Mouse (Mus musculus) limb, embryonic 12.5 days (tissue): Measurements from ENCODE around the gene Nrn1. TPM values are rescaled to one million over a fixed set of nuclear protein-coding genes. Genes with fewer than 3 reads are reported as not detected.

Source experiments
- ATAC-seq: fragments of 200-750 bp; cut with Nextera tagmentation; 2 replicates; pipeline ENCODE4 v1.8.0; 2017; ENCODE audit warnings: low read depth, moderate TSS enrichment; ENCODE audit not compliant: insufficient number of reproducible peaks, insufficient read depth, low FRiP score, low TSS enrichment
- H3K27ac ChIP-seq: fragments of 300-500 bp; sonication (generic); 2 replicates; pipeline ENCODE4 v1.5.1; 2016; ENCODE audit warnings: mild to moderate bottlenecking, moderate library complexity
- H3K27me3 ChIP-seq: fragments of 300-500 bp; sonication (generic); 2 replicates; pipeline ENCODE4 v1.6.1; 2016; ENCODE audit warnings: mild to moderate bottlenecking, moderate library complexity
- H3K36me3 ChIP-seq: fragments of 300-500 bp; sonication (generic); 2 replicates; pipeline ENCODE4 v1.6.1; 2016; ENCODE audit warnings: mild to moderate bottlenecking, moderate library complexity
- H3K4me1 ChIP-seq: fragments of 300-500 bp; sonication (generic); replicated peaks from 2 replicates; pipeline ENCODE4 v1.6.1; 2016
- H3K4me2 ChIP-seq: fragments of 300-500 bp; sonication (generic); 2 replicates; pipeline ENCODE4 v1.6.1; 2016; ENCODE audit warnings: mild to moderate bottlenecking, moderate library complexity
- H3K4me3 ChIP-seq: fragments of 300-500 bp; sonication (generic); replicated peaks from 2 replicates; pipeline ENCODE4 v1.5.1; 2016; ENCODE audit warnings: mild to moderate bottlenecking
- H3K9ac ChIP-seq: fragments of 300-500 bp; sonication (generic); replicated peaks from 2 replicates; pipeline ENCODE4 v1.6.1; 2016; ENCODE audit warnings: mild to moderate bottlenecking, moderate library complexity
- H3K9me3 ChIP-seq: fragments of 300-500 bp; sonication (generic); 2 replicates; pipeline ENCODE4 v1.6.1; 2016; ENCODE audit warnings: mild to moderate bottlenecking, moderate library complexity
- WGBS: fragments of 180-500 bp; shearing (Covaris S2); methylation state at CpG from one replicate; pipeline ENCODE4 v1.1.7; 2016; 5-methylcytosine and 5-hydroxymethylcytosine counted together
- polyA plus RNA-seq: library from polyadenylated mRNA; unstranded; fragments of >200 nt; fragmentation: Nextera tagmentation; extraction: Ambion mirVana; gene quantifications from 2 replicates; pipeline ENCODE4 v1.2.1, GENCODE M21; 2016

Nrn1 gene
- polyA plus RNA-seq = 2.9 and 3.4 TPM in 2 replicates

GRCm38 (mm10) chr13:36734731-36735571, at the start of gene Nrn1:
Gene Nrn1, minus strand, starts transcription at chr13:36735131.
- Histone ChIP-seq H3K4me2 (peak within 1 kb of the TSS; percentile 66), H3K4me1 (peaks cover 37% of the 10 kb centered on the region), H3K27me3 (peaks cover 44% of the 10 kb centered on the region), H3K9ac (peak within 1 kb of the TSS; percentile 40), H3K36me3 (no peaks in the 10 kb centered on the region), H3K4me3 (peak within 1 kb of the TSS; percentile 46), H3K27ac (peak within 1 kb of the TSS; percentile 73), H3K9me3 (peaks cover 5% of the 10 kb centered on the region; the same call in 1 of the 2 replicates)
- under 1% methylated on average over 49 of the region's 50 CpGs for WGBS
- no peak for ATAC-seq

GRCm38 (mm10) chr13:36779626-36780025, 44.7 kb upstream of the Nrn1 start:
- WGBS = 72% methylated on average over 5 of the region's 5 CpGs
- Histone ChIP-seq H3K36me3 (no peaks in the 10 kb centered on the region), H3K4me3 (no peak overlapping the region), H3K27me3 (no peaks in the 10 kb centered on the region), H3K9me3 (no peaks in the 10 kb centered on the region), H3K9ac (no peak overlapping the region), H3K27ac (no peak overlapping the region), H3K4me2 (no peak overlapping the region), H3K4me1 (no peaks in the 10 kb centered on the region)
- ATAC-seq = no peak

GRCm38 (mm10) chr13:36766801-36767200, 31.9 kb upstream of the Nrn1 start:
- ATAC-seq = no peak
- Histone ChIP-seq H3K4me2 (no peak overlapping the region), H3K4me1 (no peaks in the 10 kb centered on the region), H3K27ac (no peak overlapping the region), H3K36me3 (no peaks in the 10 kb centered on the region), H3K27me3 (no peaks in the 10 kb centered on the region), H3K9ac (no peak overlapping the region), H3K4me3 (no peak overlapping the region), H3K9me3 (0 out of 2 replicates have a peak, but pooled peaks cover 3% of the 10 kb centered on the region)
- 71% methylated on average over 2 of the region's 2 CpGs for WGBS

GRCm38 (mm10) chr13:36751861-36752260, 16.9 kb upstream of the Nrn1 start:
- 64% methylated on average over 3 of the region's 3 CpGs for WGBS
- no peak for ATAC-seq
- Histone ChIP-seq H3K27ac (no peak overlapping the region), H3K4me3 (no peak overlapping the region), H3K36me3 (no peaks in the 10 kb centered on the region), H3K9me3 (no peaks in the 10 kb centered on the region), H3K27me3 (no peaks in the 10 kb centered on the region), H3K4me1 (peaks cover 6% of the 10 kb centered on the region), H3K9ac (no peak overlapping the region), H3K4me2 (no peak overlapping the region)

- Histone ChIP-seq H3K36me3 (no peaks in the 10 kb centered on the region), H3K27ac (no peak overlapping the region), H3K4me3 (no peak overlapping the region), H3K27me3 (no peaks in the 10 kb centered on the region), H3K4me2 (no peak overlapping the region), H3K4me1 (peaks cover 6% of the 10 kb centered on the region), H3K9ac (no peak overlapping the region), H3K9me3 (no peaks in the 10 kb centered on the region)
- ATAC-seq = no peak
- 73% methylated on average over 2 of the region's 2 CpGs for WGBS
These were observed 15.1 kb upstream of the Nrn1 start for GRCm38 (mm10) chr13:36750056-36750455.

GRCm38 (mm10) chr13:36736619-36736996, 1.7 kb upstream of the Nrn1 start:
- peak; percentile 29; the same call in 1 of the 2 replicates for ATAC-seq
- 3% methylated on average over 9 of the region's 9 CpGs for WGBS
- peak overlapping the region; percentile 57 for H3K9ac ChIP-seq

GRCm38 (mm10) chr13:36735901-36736618, 1.1 kb upstream of the Nrn1 start:
- Histone ChIP-seq H3K9ac (peak overlapping the region; percentile 57), H3K36me3 (no peaks in the 10 kb centered on the region), H3K4me2 (peak overlapping the region; percentile 66), H3K27me3 (peaks cover 33% of the 10 kb centered on the region), H3K9me3 (peaks cover 5% of the 10 kb centered on the region; the same call in 1 of the 2 replicates), H3K4me3 (peak overlapping the region; percentile 46), H3K4me1 (peaks cover 33% of the 10 kb centered on the region), H3K27ac (peak overlapping the region; percentile 89)
- WGBS = under 1% methylated on average over 38 of the region's 39 CpGs
- peak; percentile 94 for ATAC-seq

More at GRCm38 (mm10) chr13:36736619-36736996, 1.7 kb upstream of the Nrn1 start:
- H3K27me3 ChIP-seq = peaks cover 29% of the 10 kb centered on the region
- peak overlapping the region; percentile 46 for H3K4me3 ChIP-seq
- H3K9me3 ChIP-seq = peaks cover 5% of the 10 kb centered on the region; the same call in 1 of the 2 replicates
- H3K4me1 ChIP-seq = peaks cover 27% of the 10 kb centered on the region; the same call in 1 of the 2 replicates
- peak overlapping the region; percentile 89 for H3K27ac ChIP-seq
- H3K36me3 ChIP-seq = no peaks in the 10 kb centered on the region
- peak overlapping the region; percentile 66 for H3K4me2 ChIP-seq

- H3K27ac ChIP-seq = 0 out of 2 replicates have a peak overlapping the region, but pooled peaks have one; percentile 23
- no peaks in the 10 kb centered on the region for H3K36me3 ChIP-seq
- no peak for ATAC-seq
- WGBS = under 1% methylated on average over 26 of the region's 26 CpGs
- H3K4me3 ChIP-seq = peak overlapping the region; percentile 46
- H3K9me3 ChIP-seq = peaks cover 5% of the 10 kb centered on the region; the same call in 1 of the 2 replicates
- peaks cover 52% of the 10 kb centered on the region for H3K27me3 ChIP-seq
- H3K4me2 ChIP-seq = peak overlapping the region; percentile 66
- H3K4me1 ChIP-seq = peaks cover 39% of the 10 kb centered on the region
- H3K9ac ChIP-seq = peak overlapping the region; percentile 18; the same call in 1 of the 2 replicates
These were observed 791 bp downstream of the Nrn1 start for GRCm38 (mm10) chr13:36733989-36734690.

GRCm38 (mm10) chr13:36733566-36733965, 1.4 kb downstream of the Nrn1 start:
- no peak for ATAC-seq
- Histone ChIP-seq H3K9me3 (0 out of 2 replicates have a peak, but pooled peaks cover 1% of the 10 kb centered on the region), H3K36me3 (no peaks in the 10 kb centered on the region), H3K4me3 (peak overlapping the region; percentile 46), H3K27ac (no peak overlapping the region), H3K27me3 (peaks cover 57% of the 10 kb centered on the region), H3K4me2 (peak overlapping the region; percentile 66), H3K9ac (peak overlapping the region; percentile 18; the same call in 1 of the 2 replicates), H3K4me1 (peaks cover 39% of the 10 kb centered on the region)
- WGBS = 0% methylated on average over 10 of the region's 10 CpGs

- Histone ChIP-seq H3K9me3 (no peaks in the 10 kb centered on the region), H3K9ac (no peak overlapping the region), H3K4me3 (peak overlapping the region; percentile 46), H3K4me2 (peak overlapping the region; percentile 66), H3K36me3 (no peaks in the 10 kb centered on the region), H3K27ac (no peak overlapping the region), H3K27me3 (peaks cover 62% of the 10 kb centered on the region), H3K4me1 (peaks cover 39% of the 10 kb centered on the region)
- no peak for ATAC-seq
- 6% methylated on average over 6 of the region's 6 CpGs for whole genome bisulfite sequencing
These were observed 1.9 kb downstream of the Nrn1 start for GRCm38 (mm10) chr13:36732891-36733490.
